Mouse (Mus musculus) urinary bladder, postnatal 10 days (tissue): ENCODE measurements around the gene Pakap.

Experiments
- DNase-seq: peaks from one replicate; pipeline ENCODE4 v3.0.0; 2022; ENCODE audit warnings: low spot score

Pakap gene

GRCm38 (mm10) chr4:57842472-57843305, 274.7 kb downstream of the Pakap start:
- DNase-seq: no peak

- peak; percentile 21 for DNase-seq
Observed at GRCm38 (mm10) chr4:57845031-57845431, 277.1 kb downstream of the Pakap start.

- no peak for DNase-seq
Observed at GRCm38 (mm10) chr4:57845541-57846210, 277.7 kb downstream of the Pakap start.

- no peak for DNase-seq
Observed at GRCm38 (mm10) chr4:57846381-57846990, 278.5 kb downstream of the Pakap start.

- no peak for DNase-seq
Observed at GRCm38 (mm10) chr4:57846991-57847422, 279.0 kb downstream of the Pakap start.

- no peak for DNase-seq
Observed at GRCm38 (mm10) chr4:57847676-57848075, 279.7 kb downstream of the Pakap start.

- no peak for DNase-seq
Observed at GRCm38 (mm10) chr4:57849465-57849864, 281.5 kb downstream of the Pakap start.

- DNase-seq: no peak
Observed at GRCm38 (mm10) chr4:57851731-57852130, 283.8 kb downstream of the Pakap start.

- DNase-seq: no peak
Observed at GRCm38 (mm10) chr4:57852461-57853040, 284.6 kb downstream of the Pakap start.

GRCm38 (mm10) chr4:57854181-57854580, 286.2 kb downstream of the Pakap start:
- no peak for DNase-seq

- no peak for DNase-seq
Observed at GRCm38 (mm10) chr4:57855281-57855941, 287.4 kb downstream of the Pakap start.

GRCm38 (mm10) chr4:57856673-57857072, 288.7 kb downstream of the Pakap start:
- DNase-seq: no peak

- DNase-seq: no peak
Observed at GRCm38 (mm10) chr4:57860204-57860611, 292.2 kb downstream of the Pakap start.

GRCm38 (mm10) chr4:57861166-57861565, 293.2 kb downstream of the Pakap start:
- DNase-seq: no peak

- DNase-seq: no peak
Observed at GRCm38 (mm10) chr4:57861856-57862255, 293.9 kb downstream of the Pakap start.

- DNase-seq: no peak
Observed at GRCm38 (mm10) chr4:57862269-57862986, 294.4 kb downstream of the Pakap start.

- DNase-seq: no peak
Observed at GRCm38 (mm10) chr4:57866088-57866487, 298.1 kb downstream of the Pakap start.

- no peak for DNase-seq
Observed at GRCm38 (mm10) chr4:57866990-57867389, 299.0 kb downstream of the Pakap start.

GRCm38 (mm10) chr4:57867454-57867853, 299.5 kb downstream of the Pakap start:
- DNase-seq: no peak

GRCm38 (mm10) chr4:57879137-57879536, 311.2 kb downstream of the Pakap start:
- no peak for DNase-seq

- peak; percentile 38 for DNase-seq
Observed at GRCm38 (mm10) chr4:57879804-57880357, 311.9 kb downstream of the Pakap start.
